Mouse (Mus musculus): ENCODE measurements around the gene Acot10.

GRCm38 (mm10) chr15:20696229-20696628 lies 29.7 kb upstream of the Acot10 start:
- TF ChIP-seq MAFK (IDR thresholded peaks at IDR 0.05; ENCODE audit: insufficient read depth, low read depth, low read length) (peak; percentile 91), ZC3H11A (IDR thresholded peaks at IDR 0.05; ENCODE audit: borderline replicate concordance, low read depth, low read length) (no peak), CHD2 (IDR thresholded peaks at IDR 0.05; ENCODE audit: low read depth, low read length) (no peak), HCFC1 (IDR thresholded peaks at IDR 0.05; ENCODE audit: borderline replicate concordance, insufficient read depth, low read length) (no peak), ZNF384 (IDR thresholded peaks at IDR 0.05; ENCODE audit: low read depth, low read length) (no peak)
